Mouse (Mus musculus): Measurements from ENCODE around the gene Il1rapl2. TPM values are rescaled to one million over a fixed set of nuclear protein-coding genes. Genes with fewer than 3 reads are reported as not detected.

Il1rapl2 gene
- not detected in 2 replicates for polyA plus RNA-seq (2012; rRNA removed; ENCODE audit: low replicate concordance)

GRCm38 (mm10) chrX:137570321-137571195 lies at the start of gene Il1rapl2:
Gene Il1rapl2 (plus strand): TSS chrX:137570608.

GRCm38 (mm10) chrX:138209480-138209879 lies 639.1 kb downstream of the Il1rapl2 start, which contains the start of gene Tex13a:
Gene Tex13a (minus strand): TSS chrX:138209580.

